Mouse (Mus musculus) stomach, embryonic 15.5 days (tissue): Measurements from ENCODE around the gene Tmem186. TPM values are rescaled to one million over a fixed set of nuclear protein-coding genes. Genes with fewer than 3 reads are reported as not detected.

ENCODE experiments used
- ATAC-seq: fragments of 200-750 bp; cut with Nextera tagmentation; 2 replicates; pipeline ENCODE4 v1.8.0; 2017; ENCODE audit warnings: low read depth, moderate number of reproducible peaks, moderate TSS enrichment; ENCODE audit not compliant: insufficient read depth, low FRiP score
- H3K27ac ChIP-seq: fragments of 300-500 bp; sonication (generic); 2 replicates; pipeline ENCODE4 v1.5.1; 2015; ENCODE audit warnings: mild to moderate bottlenecking, inconsistent platforms
- H3K27me3 ChIP-seq: fragments of 300-500 bp; sonication (generic); replicated peaks from 2 replicates; pipeline ENCODE4 v1.6.1; 2015; ENCODE audit warnings: inconsistent platforms
- H3K36me3 ChIP-seq: fragments of 300-500 bp; sonication (generic); 2 replicates; pipeline ENCODE4 v1.6.1; 2015; ENCODE audit warnings: inconsistent platforms
- H3K4me1 ChIP-seq: fragments of 300-500 bp; sonication (generic); 2 replicates; pipeline ENCODE4 v1.6.1; 2015; ENCODE audit warnings: inconsistent platforms
- H3K4me2 ChIP-seq: fragments of 300-500 bp; sonication (generic); 2 replicates; pipeline ENCODE4 v1.6.1; 2015; ENCODE audit warnings: mild to moderate bottlenecking, inconsistent platforms
- H3K4me3 ChIP-seq: fragments of 300-500 bp; sonication (generic); replicated peaks from 2 replicates; pipeline ENCODE4 v1.5.1; 2015; ENCODE audit warnings: inconsistent platforms
- H3K9ac ChIP-seq: fragments of 300-500 bp; sonication (generic); 2 replicates; pipeline ENCODE4 v1.6.1; 2015; ENCODE audit warnings: inconsistent platforms
- H3K9me3 ChIP-seq: fragments of 300-500 bp; sonication (generic); 2 replicates; pipeline ENCODE4 v1.6.1; 2016; ENCODE audit warnings: inconsistent platforms
- WGBS: fragments of 180-500 bp; shearing (Covaris S2); methylation state at CpG from one replicate; pipeline ENCODE4 v1.1.7; 2015; 5-methylcytosine and 5-hydroxymethylcytosine counted together
- polyA plus RNA-seq: library from polyadenylated mRNA; unstranded; fragments of >200 nt; fragmentation: Nextera tagmentation; extraction: Ambion mirVana; gene quantifications from 2 replicates; pipeline ENCODE4 v1.2.1, GENCODE M21; 2015

The Tmem186 gene
- 18.8 and 20.1 TPM in 2 replicates for polyA plus RNA-seq

GRCm38 (mm10) chr16:8637217-8638051, at the start of gene Tmem186, which contains the start of gene Pmm2:
TSS of gene Tmem186 (minus strand) at chr16:8637712.
TSS of gene Pmm2 (plus strand) at chr16:8637674.
- under 1% methylated on average over 59 of the region's 59 CpGs for WGBS
- ATAC-seq, result peak; percentile 92
- Histone ChIP-seq H3K9me3 (no peaks in the 10 kb centered on the region), H3K36me3 (no peaks in the 10 kb centered on the region), H3K4me2 (peak within 1 kb of the TSS; percentile 78), H3K27ac (peak within 1 kb of the TSS; percentile 95), H3K27me3 (no peaks in the 10 kb centered on the region), H3K4me3 (peak within 1 kb of the TSS; percentile 91), H3K9ac (peak within 1 kb of the TSS; percentile 85), H3K4me1 (peaks cover 11% of the 10 kb centered on the region)

GRCm38 (mm10) chr16:8686871-8687535, 49.5 kb upstream of the Tmem186 start:
- 66% methylated on average over 11 of the region's 11 CpGs for WGBS
- no peak overlapping the region for H3K4me3 ChIP-seq
- peak overlapping the region; percentile 44; the same call in 1 of the 2 replicates for H3K27ac ChIP-seq
- H3K4me1 ChIP-seq, result peaks cover 10% of the 10 kb centered on the region; the same call in 1 of the 2 replicates
- peaks cover 23% of the 10 kb centered on the region for H3K36me3 ChIP-seq
- H3K9ac ChIP-seq, result no peak overlapping the region
- H3K9me3 ChIP-seq, result no peaks in the 10 kb centered on the region
- no peak overlapping the region for H3K4me2 ChIP-seq
- peak; percentile 95 for ATAC-seq
- H3K27me3 ChIP-seq, result no peaks in the 10 kb centered on the region

- H3K36me3 ChIP-seq, result peaks cover 17% of the 10 kb centered on the region
- 54% methylated on average over 7 of the region's 7 CpGs for WGBS
- no peaks in the 10 kb centered on the region for H3K9me3 ChIP-seq
- H3K27me3 ChIP-seq, result no peaks in the 10 kb centered on the region
- H3K4me2 ChIP-seq, result no peak overlapping the region
- peaks cover 10% of the 10 kb centered on the region; the same call in 1 of the 2 replicates for H3K4me1 ChIP-seq
- no peak overlapping the region for H3K9ac ChIP-seq
- ATAC-seq, result peak; percentile 37; the same call in 1 of the 2 replicates
- peak overlapping the region; percentile 44; the same call in 1 of the 2 replicates for H3K27ac ChIP-seq
- no peak overlapping the region for H3K4me3 ChIP-seq
Observed at GRCm38 (mm10) chr16:8686121-8686870, 48.8 kb upstream of the Tmem186 start.

- Histone ChIP-seq H3K27me3 (no peaks in the 10 kb centered on the region), H3K4me2 (no peak overlapping the region), H3K4me3 (no peak overlapping the region), H3K4me1 (peaks cover 10% of the 10 kb centered on the region; the same call in 1 of the 2 replicates), H3K9ac (no peak overlapping the region), H3K36me3 (peaks cover 8% of the 10 kb centered on the region), H3K9me3 (no peaks in the 10 kb centered on the region), H3K27ac (no peak overlapping the region)
- WGBS, result 52% methylated on average over 4 of the region's 4 CpGs
- no peak for ATAC-seq
Observed at GRCm38 (mm10) chr16:8685087-8685486, 47.6 kb upstream of the Tmem186 start.

GRCm38 (mm10) chr16:8680470-8680869, 43.0 kb upstream of the Tmem186 start, which contains the start of gene Gm5767:
TSS of gene Gm5767 (plus strand) at chr16:8680770.
- no peak within 1 kb of the TSS for H3K27ac ChIP-seq
- no peak within 1 kb of the TSS for H3K4me2 ChIP-seq
- 0 out of 2 replicates have a peak, but pooled peaks cover 2% of the 10 kb centered on the region for H3K4me1 ChIP-seq
- H3K4me3 ChIP-seq, result no peak within 1 kb of the TSS
- WGBS, result 86% methylated on average over 5 of the region's 5 CpGs
- ATAC-seq, result no peak
- H3K9ac ChIP-seq, result no peak within 1 kb of the TSS
- no peaks in the 10 kb centered on the region for H3K27me3 ChIP-seq
- no peaks in the 10 kb centered on the region for H3K9me3 ChIP-seq
- no peaks in the 10 kb centered on the region for H3K36me3 ChIP-seq

- 70% methylated on average over 3 of the region's 3 CpGs for WGBS
- H3K4me1 ChIP-seq, result no peaks in the 10 kb centered on the region
- no peaks in the 10 kb centered on the region for H3K36me3 ChIP-seq
- H3K27ac ChIP-seq, result no peak overlapping the region
- no peak overlapping the region for H3K4me3 ChIP-seq
- no peaks in the 10 kb centered on the region for H3K27me3 ChIP-seq
- no peak overlapping the region for H3K9ac ChIP-seq
- no peak overlapping the region for H3K4me2 ChIP-seq
- no peaks in the 10 kb centered on the region for H3K9me3 ChIP-seq
- no peak for ATAC-seq
Observed at GRCm38 (mm10) chr16:8679780-8680179, 42.3 kb upstream of the Tmem186 start.

GRCm38 (mm10) chr16:8678676-8679075, 41.2 kb upstream of the Tmem186 start:
- H3K9ac ChIP-seq, result no peak overlapping the region
- no peak for ATAC-seq
- no peaks in the 10 kb centered on the region for H3K4me1 ChIP-seq
- no peak overlapping the region for H3K4me2 ChIP-seq
- H3K9me3 ChIP-seq, result no peaks in the 10 kb centered on the region
- H3K27me3 ChIP-seq, result no peaks in the 10 kb centered on the region
- WGBS, result 73% methylated on average over 4 of the region's 4 CpGs
- H3K27ac ChIP-seq, result no peak overlapping the region
- no peak overlapping the region for H3K4me3 ChIP-seq
- H3K36me3 ChIP-seq, result no peaks in the 10 kb centered on the region

- H3K27me3 ChIP-seq, result no peaks in the 10 kb centered on the region
- 51% methylated on average over 5 of the region's 5 CpGs for WGBS
- H3K4me2 ChIP-seq, result no peak overlapping the region
- ATAC-seq, result peak; percentile 42; the same call in 1 of the 2 replicates
- H3K9ac ChIP-seq, result no peak overlapping the region
- no peak overlapping the region for H3K4me3 ChIP-seq
- no peaks in the 10 kb centered on the region for H3K4me1 ChIP-seq
- no peaks in the 10 kb centered on the region for H3K9me3 ChIP-seq
- no peak overlapping the region for H3K27ac ChIP-seq
- no peaks in the 10 kb centered on the region for H3K36me3 ChIP-seq
Observed at GRCm38 (mm10) chr16:8678035-8678434, 40.5 kb upstream of the Tmem186 start.

GRCm38 (mm10) chr16:8676800-8677199, 39.3 kb upstream of the Tmem186 start:
- Histone ChIP-seq H3K9me3 (no peaks in the 10 kb centered on the region), H3K27me3 (no peaks in the 10 kb centered on the region), H3K36me3 (no peaks in the 10 kb centered on the region), H3K27ac (no peak overlapping the region), H3K4me3 (no peak overlapping the region), H3K4me1 (no peaks in the 10 kb centered on the region), H3K4me2 (no peak overlapping the region), H3K9ac (no peak overlapping the region)
- 57% methylated on average over 4 of the region's 4 CpGs for WGBS
- ATAC-seq, result no peak

- no peak overlapping the region for H3K4me3 ChIP-seq
- H3K27me3 ChIP-seq, result no peaks in the 10 kb centered on the region
- no peak overlapping the region for H3K27ac ChIP-seq
- no peaks in the 10 kb centered on the region for H3K36me3 ChIP-seq
- H3K4me1 ChIP-seq, result no peaks in the 10 kb centered on the region
- no peaks in the 10 kb centered on the region for H3K9me3 ChIP-seq
- no peak overlapping the region for H3K9ac ChIP-seq
- ATAC-seq, result peak; percentile 9; the same call in 1 of the 2 replicates
- WGBS, result 70% methylated on average over 2 of the region's 2 CpGs
- no peak overlapping the region for H3K4me2 ChIP-seq
Observed at GRCm38 (mm10) chr16:8676228-8676627, 38.7 kb upstream of the Tmem186 start.

- 79% methylated on average over 8 of the region's 8 CpGs for WGBS
- Histone ChIP-seq H3K4me3 (no peak overlapping the region), H3K36me3 (no peaks in the 10 kb centered on the region), H3K4me2 (no peak overlapping the region), H3K27ac (no peak overlapping the region), H3K9me3 (no peaks in the 10 kb centered on the region), H3K4me1 (peaks cover 6% of the 10 kb centered on the region), H3K27me3 (no peaks in the 10 kb centered on the region), H3K9ac (no peak overlapping the region)
- no peak for ATAC-seq
Observed at GRCm38 (mm10) chr16:8675559-8675958, 38.0 kb upstream of the Tmem186 start.
